Mouse (Mus musculus) adipocyte (in vitro differentiated cells): ENCODE results near the gene Cdh11.

ENCODE experiments used
- DNase-seq: peaks from one replicate; pipeline ENCODE4 v3.0.0-alpha.2; 2016; ENCODE audit warnings: low spot score

The Cdh11 gene

GRCm38 (mm10) chr8:102785592-102786416, at the start of gene Cdh11:
TSS of gene Cdh11 (minus strand) at chr8:102785642.
- no peak for DNase-seq

DNA sequence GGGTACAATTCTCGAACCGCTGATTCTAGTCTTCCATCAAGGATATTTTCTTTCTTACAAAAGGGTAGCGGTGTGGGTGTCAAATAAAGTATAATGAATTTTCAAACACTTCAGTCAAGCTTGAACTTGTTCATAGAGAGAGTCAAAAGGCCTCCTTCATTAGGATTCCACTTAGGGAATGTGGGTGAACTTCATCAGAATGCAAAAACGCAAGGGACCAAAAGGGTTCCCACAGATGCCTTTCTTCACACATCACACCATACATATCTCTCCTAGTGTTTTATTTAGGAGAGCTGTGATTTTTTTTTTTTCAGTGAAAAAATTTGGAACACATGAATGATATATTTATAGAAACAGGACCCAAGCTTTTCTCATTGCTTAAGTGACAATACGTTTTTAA, 28.5 kb upstream of the Cdh11 start:
- DNase-seq, result no peak

DNA sequence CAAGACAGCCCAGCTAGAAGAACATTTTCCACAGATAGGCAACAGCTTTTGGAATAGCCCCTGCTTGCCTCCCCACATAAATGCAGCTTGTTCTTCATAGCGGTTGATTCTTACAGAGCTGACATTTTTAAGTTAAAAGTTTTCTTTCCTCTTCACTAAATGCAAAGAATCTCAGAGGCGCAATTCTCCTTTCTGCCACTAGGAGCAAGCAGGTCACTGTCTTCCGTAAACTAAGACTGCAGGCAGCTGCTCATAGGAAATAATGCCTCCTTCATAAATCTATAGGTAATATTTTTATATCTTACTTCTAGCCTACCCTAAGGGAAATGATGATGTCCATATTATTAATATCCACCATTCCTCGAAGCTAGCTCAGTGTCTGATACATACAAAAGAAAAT, 4.9 kb upstream of the Cdh11 start:
- DNase-seq, result peak; percentile 49

DNA sequence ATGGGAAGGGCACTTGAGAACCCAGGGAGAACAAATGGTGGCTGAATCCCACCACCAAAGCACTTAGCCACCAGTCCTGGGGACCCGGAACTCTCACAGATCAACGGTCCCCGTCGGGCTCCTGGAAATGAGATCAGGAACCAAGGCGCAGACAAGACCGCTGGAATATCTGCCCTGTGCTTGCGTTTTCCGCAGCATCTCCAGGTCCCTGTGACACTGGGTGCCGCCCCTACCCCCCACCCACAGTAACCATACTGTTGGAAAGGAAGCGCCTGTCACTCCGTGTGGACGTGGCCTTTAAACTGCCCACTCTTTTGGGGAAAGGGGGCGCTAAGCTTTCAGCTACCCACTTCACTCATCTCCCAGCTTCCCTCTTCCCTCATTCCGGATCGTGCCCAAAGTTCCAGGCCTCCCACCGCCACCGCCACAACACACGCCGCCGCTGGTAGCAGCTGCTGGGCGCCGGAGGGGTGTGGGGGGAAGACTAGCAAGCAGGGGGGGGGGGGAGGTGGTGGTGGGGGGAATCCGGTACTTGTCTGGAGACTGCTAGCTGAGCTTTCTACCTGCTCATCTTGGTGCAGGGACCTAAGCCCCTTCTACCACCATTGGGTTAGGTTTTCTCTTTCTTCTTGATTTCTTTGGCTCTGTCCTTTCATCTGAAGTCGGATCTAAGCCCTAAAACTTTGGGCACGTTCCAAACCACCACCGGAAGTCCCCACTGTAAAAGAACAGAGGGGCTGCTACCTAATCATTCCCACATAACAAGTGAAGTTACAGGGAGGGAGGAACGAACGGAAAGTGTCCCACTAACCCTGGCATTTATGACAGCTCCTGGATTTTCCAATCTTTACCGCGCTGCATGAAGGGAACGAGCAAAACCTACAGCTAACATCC, 1.3 kb upstream of the Cdh11 start:
- no peak for DNase-seq

GRCm38 (mm10) chr8:102784835-102785455, 497 bp downstream of the Cdh11 start:
- DNase-seq, result peak; percentile 40

GRCm38 (mm10) chr8:102783821-102784591, 1.4 kb downstream of the Cdh11 start:
- peak; percentile 76 for DNase-seq

DNA sequence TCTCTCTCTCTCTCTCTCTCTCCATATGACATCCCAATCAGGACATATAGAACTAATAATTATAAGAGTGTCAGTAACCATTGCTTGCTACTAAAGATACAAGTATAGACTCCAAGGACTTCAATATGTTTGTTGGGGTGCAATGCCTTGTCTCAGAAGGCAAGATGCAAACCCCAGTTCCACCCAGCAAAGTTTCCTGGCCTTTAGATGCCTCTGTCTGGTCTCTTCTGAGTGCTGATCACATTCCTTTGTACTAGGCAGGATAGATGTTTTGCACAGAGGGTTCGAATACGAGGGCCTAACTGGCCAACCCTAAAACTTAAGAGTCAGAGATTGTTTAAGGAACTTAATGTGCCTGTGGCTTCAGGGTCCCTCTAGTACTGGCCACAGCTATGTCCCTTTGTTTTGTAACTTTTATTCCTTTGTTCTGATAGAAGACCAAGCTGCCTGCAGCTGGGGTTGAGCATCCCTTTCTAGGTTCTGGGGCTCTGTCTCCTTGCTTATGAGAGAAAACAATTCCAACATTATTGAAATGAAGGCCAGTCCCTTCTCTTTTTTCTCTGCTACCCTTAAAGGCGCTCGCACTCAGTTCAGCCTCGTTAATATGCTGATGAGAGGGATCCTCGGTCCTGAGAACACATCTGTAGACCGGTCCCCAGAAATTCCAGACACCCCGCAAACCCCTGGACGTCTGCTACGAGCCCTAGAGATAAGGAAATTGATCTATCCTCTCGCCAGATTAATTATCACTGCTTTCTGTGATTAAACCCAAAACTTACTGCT, 2.5 kb downstream of the Cdh11 start:
- no peak for DNase-seq

DNA sequence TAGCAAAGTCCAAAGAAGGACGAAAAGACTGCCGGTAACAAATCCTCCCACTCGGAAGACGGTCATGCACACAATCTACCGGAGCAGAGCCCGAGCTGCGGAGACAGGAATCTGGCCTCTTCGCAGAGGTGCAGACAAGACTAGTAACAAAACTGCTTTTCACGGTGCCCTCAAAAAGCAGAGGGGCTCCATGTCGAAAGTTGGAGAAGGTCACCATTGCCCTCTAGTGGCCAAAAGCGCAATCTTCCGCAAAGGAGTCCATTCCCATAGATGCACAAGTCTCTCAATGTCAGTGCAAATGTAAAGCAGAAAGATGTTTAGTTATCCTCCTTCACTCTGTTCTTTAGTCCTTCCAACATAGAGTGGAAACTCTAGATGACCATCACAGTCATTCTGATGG, 4.5 kb downstream of the Cdh11 start:
- DNase-seq, result peak; percentile 86

- no peak for DNase-seq
These were observed 10.8 kb downstream of the Cdh11 start for GRCm38 (mm10) chr8:102774594-102774993.

- no peak for DNase-seq
These were observed 14.0 kb downstream of the Cdh11 start for GRCm38 (mm10) chr8:102771456-102771855.

DNA sequence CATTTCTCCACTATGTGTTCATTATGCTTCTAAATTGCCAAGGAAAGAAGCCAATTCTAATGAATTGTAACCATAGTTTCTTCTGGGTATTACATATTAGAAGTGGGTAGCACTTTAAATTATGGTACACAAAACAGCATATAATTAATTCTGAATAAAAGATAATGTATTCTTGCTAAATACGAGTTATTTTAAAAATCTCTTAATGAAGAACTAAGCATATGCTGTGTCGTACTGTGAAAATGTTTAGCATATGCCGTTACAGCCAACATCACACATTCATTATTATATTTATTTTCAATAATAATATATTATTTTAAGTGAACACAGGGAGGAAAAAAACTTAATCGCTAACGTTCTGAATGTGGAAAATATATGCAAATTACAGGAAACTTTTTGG, 31.6 kb downstream of the Cdh11 start:
- no peak for DNase-seq

- no peak for DNase-seq
These were observed 42.5 kb downstream of the Cdh11 start for GRCm38 (mm10) chr8:102742940-102743339.

DNA sequence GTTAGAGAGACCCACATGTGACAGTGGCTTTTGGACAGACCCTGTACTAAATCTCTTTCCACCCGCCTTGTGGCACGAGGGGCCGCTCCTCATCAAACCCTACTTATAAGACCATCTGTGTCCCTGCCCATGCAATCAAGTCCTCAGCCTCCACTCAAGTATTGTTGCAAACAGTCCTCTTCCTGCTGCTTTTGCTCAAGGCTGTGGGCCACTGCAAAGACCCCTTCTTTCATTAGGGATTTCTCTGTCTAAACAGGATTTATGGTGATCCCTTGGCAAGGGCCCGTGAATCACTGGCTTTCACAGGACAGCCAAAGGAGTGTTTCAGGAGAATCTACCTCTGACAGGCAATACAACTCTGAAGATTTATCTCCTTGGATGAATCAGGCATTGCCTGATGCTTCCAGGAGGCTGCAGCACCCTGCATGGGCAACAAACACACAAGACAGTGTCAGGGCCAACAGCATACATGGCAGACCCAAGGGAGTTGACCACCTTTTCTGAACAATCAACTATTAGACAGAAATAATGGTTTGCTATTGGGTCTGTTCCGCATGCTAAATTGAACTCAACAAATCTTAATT, 43.3 kb downstream of the Cdh11 start:
- DNase-seq, result no peak

GRCm38 (mm10) chr8:102740963-102741362, 44.5 kb downstream of the Cdh11 start:
- DNase-seq, result peak; percentile 18

GRCm38 (mm10) chr8:102738961-102739487, 46.4 kb downstream of the Cdh11 start:
- no peak for DNase-seq

DNA sequence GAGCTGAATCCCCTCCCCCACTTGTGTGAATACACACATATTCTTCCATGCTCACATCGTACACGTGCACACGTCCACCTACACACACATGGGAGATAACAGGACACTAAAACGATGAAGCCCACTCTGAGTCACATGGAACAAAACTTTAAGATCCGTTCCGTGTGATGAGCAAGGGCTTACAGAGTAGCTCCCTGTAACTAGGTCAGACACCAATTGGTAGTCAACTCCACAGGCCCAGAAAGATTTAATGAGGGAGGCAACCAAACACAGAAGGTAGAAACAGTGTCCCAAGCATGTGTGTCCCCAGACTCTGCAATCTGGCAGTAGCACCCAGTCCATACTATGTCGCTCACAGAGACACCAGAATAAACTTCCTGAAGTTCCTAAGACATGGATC, 47.0 kb downstream of the Cdh11 start:
- DNase-seq, result no peak

DNA sequence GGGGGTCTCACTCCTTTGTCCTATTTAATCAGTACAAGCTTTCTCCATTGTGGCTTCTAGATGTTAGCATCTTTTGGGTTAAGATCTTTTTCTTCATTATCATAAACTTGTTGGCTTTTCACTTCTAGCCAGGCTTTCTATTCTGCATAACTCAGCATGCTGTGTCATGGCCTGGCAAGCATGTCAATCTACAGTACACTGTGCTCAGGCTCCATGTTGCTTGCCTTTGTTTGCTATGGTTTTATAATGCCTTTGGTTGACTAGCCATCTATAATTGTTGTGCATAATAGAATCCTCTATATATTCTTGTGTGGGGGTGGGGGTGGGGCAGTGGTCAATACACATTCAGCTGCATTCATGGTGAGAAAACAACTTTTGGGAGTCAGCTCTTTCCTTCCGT, 51.0 kb downstream of the Cdh11 start:
- no peak for DNase-seq

DNA sequence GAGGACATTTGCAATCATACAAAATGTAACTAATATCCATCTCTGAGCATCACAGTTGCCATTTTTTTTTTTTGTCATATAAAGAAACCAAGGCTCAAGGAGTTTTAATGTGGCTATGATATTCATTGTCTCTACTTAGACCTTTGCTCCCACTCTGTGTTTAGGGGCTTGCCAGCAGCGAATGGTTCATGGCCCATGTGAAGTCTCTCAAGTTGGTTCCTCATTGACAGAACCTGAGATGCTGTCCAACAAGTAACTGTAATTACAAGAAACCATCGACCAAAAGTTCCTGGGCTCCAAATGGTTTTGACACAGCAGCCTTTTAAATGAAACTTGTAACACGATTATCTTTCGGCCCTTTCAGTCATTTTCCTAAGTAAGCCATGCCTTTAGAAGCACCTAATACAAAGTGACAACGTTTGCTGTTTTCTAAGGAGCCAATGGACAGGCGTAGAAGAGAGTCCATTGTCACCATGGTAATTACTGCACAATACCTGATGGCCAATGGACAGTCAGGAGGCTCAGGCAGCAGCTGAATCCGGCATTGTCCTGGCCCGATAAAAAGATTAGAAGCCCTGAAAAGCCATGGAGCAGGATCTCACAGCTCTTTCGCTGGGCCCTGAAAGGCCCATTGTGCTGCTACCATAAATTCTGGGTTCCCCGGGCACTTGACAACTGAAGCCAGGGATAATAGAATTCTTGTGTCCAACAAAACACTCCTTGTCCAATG, 59.1 kb downstream of the Cdh11 start:
- DNase-seq, result no peak

GRCm38 (mm10) chr8:102725496-102725895, 59.9 kb downstream of the Cdh11 start:
- no peak for DNase-seq

DNA sequence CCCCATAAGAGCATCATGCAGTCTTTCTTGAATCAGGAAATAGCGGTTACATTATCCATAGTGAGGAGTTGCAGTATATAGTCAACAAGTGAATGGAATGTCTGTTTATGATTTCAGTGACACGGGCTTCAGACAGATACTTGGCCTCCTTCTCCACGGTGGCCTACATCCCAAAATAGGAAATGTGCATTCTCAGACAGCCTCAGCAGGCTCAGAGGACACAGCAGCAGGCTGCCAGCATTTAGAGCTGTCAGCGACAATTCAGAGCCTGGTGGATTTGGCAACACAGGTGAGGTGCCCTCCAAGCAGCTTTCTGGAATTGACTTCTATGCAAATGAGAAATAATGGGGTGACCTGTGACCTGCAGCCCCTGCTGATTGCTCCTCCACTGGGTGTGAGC, 69.5 kb downstream of the Cdh11 start:
- DNase-seq, result no peak
